Mouse (Mus musculus): ENCODE measurements around the gene Peg10.

Peg10 gene

GRCm38 (mm10) chr6:4746696-4747439 is at the start of gene Peg10, which contains the start of gene Sgce:
Peg10 (plus strand) TSS chr6:4747306.
Sgce (minus strand) TSS chr6:4747207.
- DNase-seq (ENCODE audit: low read depth, low spot score), result peak; percentile 85

- peak; percentile 41 for DNase-seq (ENCODE audit: low read depth, low spot score)
Observed at GRCm38 (mm10) chr6:4701641-4702040, 45.5 kb upstream of the Peg10 start.

- no peak for DNase-seq (ENCODE audit: low read depth, low spot score)
Observed at GRCm38 (mm10) chr6:4703908-4704307, 43.2 kb upstream of the Peg10 start.

- no peak for DNase-seq (ENCODE audit: low read depth, low spot score)
Observed at GRCm38 (mm10) chr6:4706415-4706814, 40.7 kb upstream of the Peg10 start.

- DNase-seq (ENCODE audit: low read depth, low spot score), result no peak
Observed at GRCm38 (mm10) chr6:4708971-4709370, 38.1 kb upstream of the Peg10 start.

- no peak for DNase-seq (ENCODE audit: low read depth, low spot score)
Observed at GRCm38 (mm10) chr6:4716171-4716570, 30.9 kb upstream of the Peg10 start.

GRCm38 (mm10) chr6:4717344-4717743 is 29.8 kb upstream of the Peg10 start:
- DNase-seq (ENCODE audit: low read depth, low spot score), result no peak

GRCm38 (mm10) chr6:4722142-4722541 is 25.0 kb upstream of the Peg10 start:
- no peak for DNase-seq (ENCODE audit: low read depth, low spot score)

GRCm38 (mm10) chr6:4722739-4723138 is 24.4 kb upstream of the Peg10 start:
- no peak for DNase-seq (ENCODE audit: low read depth, low spot score)

GRCm38 (mm10) chr6:4723998-4724757 is 22.9 kb upstream of the Peg10 start:
- no peak for DNase-seq (ENCODE audit: low read depth, low spot score)

- no peak for DNase-seq (ENCODE audit: low read depth, low spot score)
Observed at GRCm38 (mm10) chr6:4728305-4728704, 18.8 kb upstream of the Peg10 start.

- DNase-seq (ENCODE audit: low read depth, low spot score), result no peak
Observed at GRCm38 (mm10) chr6:4731675-4732074, 15.4 kb upstream of the Peg10 start.

- DNase-seq (ENCODE audit: low read depth, low spot score), result peak; percentile 61
Observed at GRCm38 (mm10) chr6:4733208-4733607, 13.9 kb upstream of the Peg10 start.

- no peak for DNase-seq (ENCODE audit: low read depth, low spot score)
Observed at GRCm38 (mm10) chr6:4736372-4736771, 10.7 kb upstream of the Peg10 start.

- DNase-seq (ENCODE audit: low read depth, low spot score), result no peak
Observed at GRCm38 (mm10) chr6:4738034-4738629, 9.0 kb upstream of the Peg10 start.

GRCm38 (mm10) chr6:4738717-4739116 is 8.4 kb upstream of the Peg10 start:
- no peak for DNase-seq (ENCODE audit: low read depth, low spot score)

GRCm38 (mm10) chr6:4739522-4740355 is 7.4 kb upstream of the Peg10 start:
- no peak for DNase-seq (ENCODE audit: low read depth, low spot score)

GRCm38 (mm10) chr6:4740511-4740910 is 6.6 kb upstream of the Peg10 start:
- no peak for DNase-seq (ENCODE audit: low read depth, low spot score)

GRCm38 (mm10) chr6:4746036-4746695 is 940 bp upstream of the Peg10 start:
- no peak for DNase-seq (ENCODE audit: low read depth, low spot score)

- peak; percentile 76 for DNase-seq (ENCODE audit: low read depth, low spot score)
Observed at GRCm38 (mm10) chr6:4747677-4748505, 785 bp downstream of the Peg10 start.

Measured in mesoderm, embryonic 11.5 days (tissue).